Comparison of ENCODE assay signal across 14 mouse cellular contexts in the genomic region with DNA sequence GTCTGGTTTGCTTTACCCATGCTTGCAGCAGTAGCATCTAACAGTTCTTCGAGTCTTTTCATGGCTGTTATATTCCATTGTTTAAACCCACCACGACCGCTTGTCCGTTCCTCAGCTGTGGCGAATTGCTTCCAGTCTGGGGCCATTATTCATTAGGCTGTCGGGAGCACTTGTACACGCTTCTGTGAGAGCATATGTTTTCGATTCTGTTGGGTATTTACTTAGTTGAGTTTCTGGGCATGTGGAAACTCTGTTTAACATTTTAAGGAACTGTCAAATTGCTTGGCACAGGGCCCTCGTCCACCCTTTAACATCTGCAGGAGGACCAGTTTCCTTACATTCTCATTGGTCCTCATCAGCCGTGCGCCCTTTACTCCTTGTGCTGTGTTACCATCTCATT. TPM values are rescaled to one million over a fixed set of nuclear protein-coding genes. Genes with fewer than 3 reads are reported as not detected.
DNase-seq lines count a peak whose midpoint lies in the region; ATAC-seq and TF ChIP-seq lines count a peak whose summit lies in the region.
"Had no signal": no experiment of that assay in that cellular context is flagged by ENCODE, and none has a peak within 500 bp of the region (broad histone marks: within the 10 kb centered on the region; RNA-seq: fewer than 3 reads in every experiment).

No protein-coding gene starts in this region.

- no peak overlapping the region for H3K27ac ChIP-seq in forebrain, embryonic 13.5 days
- H3K27ac ChIP-seq in forebrain, embryonic 11.5 days (ENCODE audit: low read depth, low read length), result no peak overlapping the region
- H3K27ac ChIP-seq in embryonic facial prominence, embryonic 12.5 days, result peak overlapping the region; percentile 61; the same call in 1 of the 2 replicates
- H3K27ac ChIP-seq in hindbrain, postnatal 0 days, result no peak overlapping the region
- H3K27ac ChIP-seq in neural tube, embryonic 11.5 days (ENCODE audit: low read depth, low read length), result no peak overlapping the region
- H3K27ac ChIP-seq in heart, embryonic 12.5 days (ENCODE audit: poor library complexity, severe bottlenecking), result no peak overlapping the region
- H3K27ac ChIP-seq: liver, embryonic 13.5 days had no signal

- peak overlapping the region; percentile 3; the same call in 1 of the 2 replicates for H3K4me2 ChIP-seq in forebrain, embryonic 13.5 days
- H3K4me2 ChIP-seq in forebrain, embryonic 11.5 days (ENCODE audit: low read depth, low read length, severe bottlenecking), result no peak overlapping the region
- peak overlapping the region; percentile 22; the same call in 1 of the 2 replicates for H3K4me2 ChIP-seq in embryonic facial prominence, embryonic 12.5 days (replicated peaks)
- H3K4me2 ChIP-seq in hindbrain, postnatal 0 days (ENCODE audit: low read depth, low read length), result peak overlapping the region; percentile 40
- 0 out of 2 replicates have a peak overlapping the region, but pooled peaks have one; percentile 0 for H3K4me2 ChIP-seq in neural tube, embryonic 11.5 days (ENCODE audit: low read depth)
- no peak overlapping the region for H3K4me2 ChIP-seq in heart, embryonic 12.5 days
- H3K4me2 ChIP-seq: liver, embryonic 13.5 days had no signal

- H3K4me3 ChIP-seq in forebrain, embryonic 13.5 days, result no peak overlapping the region
- no peak overlapping the region for H3K4me3 ChIP-seq in forebrain, embryonic 11.5 days (ENCODE audit: low read depth, low read length)
- no peak overlapping the region for H3K4me3 ChIP-seq in embryonic facial prominence, embryonic 12.5 days
- H3K4me3 ChIP-seq in hindbrain, postnatal 0 days (ENCODE audit: low read length), result no peak overlapping the region
- no peak overlapping the region for H3K4me3 ChIP-seq in neural tube, embryonic 11.5 days (ENCODE audit: low read depth, low read length)
- no peak overlapping the region for H3K4me3 ChIP-seq in heart, embryonic 12.5 days
- H3K4me3 ChIP-seq: liver, embryonic 13.5 days had no signal

- no peak for TF ChIP-seq CTCF in hindbrain, postnatal 0 days (IDR thresholded peaks at IDR 0.05; ENCODE audit: low read depth)

- H3K27me3 ChIP-seq in forebrain, embryonic 13.5 days, result peaks cover 4% of the 10 kb centered on the region; the same call in 1 of the 2 replicates
- peaks cover 2% of the 10 kb centered on the region; the same call in 1 of the 2 replicates for H3K27me3 ChIP-seq in forebrain, embryonic 11.5 days (ENCODE audit: control insufficient read depth, insufficient read depth, low read length)
- peaks cover 6% of the 10 kb centered on the region; the same call in 1 of the 2 replicates for H3K27me3 ChIP-seq in embryonic facial prominence, embryonic 12.5 days
- peaks cover 9% of the 10 kb centered on the region for H3K27me3 ChIP-seq in hindbrain, postnatal 0 days (ENCODE audit: insufficient read depth, low read length)
- H3K27me3 ChIP-seq in neural tube, embryonic 11.5 days (ENCODE audit: control insufficient read depth, insufficient read depth, low read length), result 0 out of 2 replicates have a peak, but pooled peaks cover 2% of the 10 kb centered on the region
- H3K27me3 ChIP-seq in heart, embryonic 12.5 days (replicated peaks), result no peaks in the 10 kb centered on the region

- H3K4me1 ChIP-seq in forebrain, embryonic 13.5 days, result peaks cover 9% of the 10 kb centered on the region; the same call in 1 of the 2 replicates
- H3K4me1 ChIP-seq in forebrain, embryonic 11.5 days (replicated peaks; ENCODE audit: control insufficient read depth, insufficient read depth, low read length), result 0 out of 2 replicates have a peak, but pooled peaks cover 2% of the 10 kb centered on the region
- H3K4me1 ChIP-seq in embryonic facial prominence, embryonic 12.5 days, result peaks cover 10% of the 10 kb centered on the region; the same call in 1 of the 2 replicates
- no peaks in the 10 kb centered on the region for H3K4me1 ChIP-seq in hindbrain, postnatal 0 days (ENCODE audit: insufficient read depth, low read length)
- H3K4me1 ChIP-seq in neural tube, embryonic 11.5 days (ENCODE audit: control insufficient read depth, insufficient read depth, low read length), result peaks cover 8% of the 10 kb centered on the region
- H3K4me1 ChIP-seq in heart, embryonic 12.5 days (replicated peaks), result no peaks in the 10 kb centered on the region

- ATAC-seq in forebrain, embryonic 13.5 days, result peak; percentile 67; the same call in 1 of the 2 replicates
- ATAC-seq in forebrain, embryonic 11.5 days (replicated peaks; ENCODE audit: low FRiP score), result no peak
- peak; percentile 62 for ATAC-seq in embryonic facial prominence, embryonic 12.5 days (ENCODE audit: insufficient number of reproducible peaks, insufficient read depth, low FRiP score, low TSS enrichment)
- ATAC-seq in hindbrain, postnatal 0 days, result 0 out of 2 replicates have a peak, but pooled peaks have one; percentile 40
- ATAC-seq in neural tube, embryonic 11.5 days (ENCODE audit: insufficient read depth, low FRiP score, low TSS enrichment), result peak; percentile 64; the same call in 1 of the 2 replicates
- no peak for ATAC-seq in megakaryocyte, adult 5-6 weeks (ENCODE audit: poor library complexity, severe bottlenecking)
- ATAC-seq in heart, embryonic 12.5 days (ENCODE audit: insufficient number of reproducible peaks, low FRiP score), result no peak

- H3K9me3 ChIP-seq in forebrain, embryonic 13.5 days (replicated peaks), result no peaks in the 10 kb centered on the region
- H3K9me3 ChIP-seq in forebrain, embryonic 11.5 days (ENCODE audit: control insufficient read depth, low read length), result no peaks in the 10 kb centered on the region
- H3K9me3 ChIP-seq in embryonic facial prominence, embryonic 12.5 days, result no peaks in the 10 kb centered on the region
- H3K9me3 ChIP-seq in hindbrain, postnatal 0 days (ENCODE audit: low read length), result no peaks in the 10 kb centered on the region
- H3K9me3 ChIP-seq in neural tube, embryonic 11.5 days (ENCODE audit: control insufficient read depth, low read length), result no peaks in the 10 kb centered on the region
- H3K9me3 ChIP-seq in heart, embryonic 12.5 days (replicated peaks), result no peaks in the 10 kb centered on the region
- H3K9me3 ChIP-seq: G1E; liver, embryonic 13.5 days had no signal

- H3K9ac ChIP-seq in forebrain, embryonic 13.5 days, result no peak overlapping the region
- H3K9ac ChIP-seq in forebrain, embryonic 11.5 days (ENCODE audit: low read length), result no peak overlapping the region
- no peak overlapping the region for H3K9ac ChIP-seq in embryonic facial prominence, embryonic 12.5 days
- H3K9ac ChIP-seq in hindbrain, postnatal 0 days (replicated peaks; ENCODE audit: low read length), result no peak overlapping the region
- H3K9ac ChIP-seq in neural tube, embryonic 11.5 days (ENCODE audit: low read length), result no peak overlapping the region
- no peak overlapping the region for H3K9ac ChIP-seq in heart, embryonic 12.5 days
- H3K9ac ChIP-seq: liver, embryonic 13.5 days had no signal

- DNase-seq in forebrain, embryonic 11.5 days (ENCODE audit: low spot score), result no peak
- peak; percentile 38 for DNase-seq in hindbrain, postnatal 0 days (ENCODE audit: low spot score)
- DNase-seq in neural tube, embryonic 11.5 days (ENCODE audit: low spot score), result peak; percentile 61
- DNase-seq in adrenal gland, postnatal 25 days, result no peak
- DNase-seq: heart, adult 11 months; kidney, adult 11 months; layer of hippocampus, adult 9-11 months; liver, embryonic 13.5 days; thymus, postnatal 25 days had no signal

- WGBS in forebrain, embryonic 13.5 days, result 50% methylated on average over 11 of the region's 11 CpGs
- WGBS in forebrain, embryonic 11.5 days, result 66% methylated on average over 11 of the region's 11 CpGs
- 23% methylated on average over 11 of the region's 11 CpGs for WGBS in embryonic facial prominence, embryonic 12.5 days
- WGBS in hindbrain, postnatal 0 days, result 15% methylated on average over 11 of the region's 11 CpGs
- WGBS in neural tube, embryonic 11.5 days, result 18% methylated on average over 11 of the region's 11 CpGs
- 72% methylated on average over 11 of the region's 11 CpGs for WGBS in heart, embryonic 12.5 days

- no peaks in the 10 kb centered on the region for H3K36me3 ChIP-seq in forebrain, embryonic 13.5 days (ENCODE audit: poor library complexity, severe bottlenecking)
- no peaks in the 10 kb centered on the region for H3K36me3 ChIP-seq in forebrain, embryonic 11.5 days (ENCODE audit: control insufficient read depth, insufficient read depth, low read length)
- H3K36me3 ChIP-seq in embryonic facial prominence, embryonic 12.5 days, result no peaks in the 10 kb centered on the region
- H3K36me3 ChIP-seq in hindbrain, postnatal 0 days (ENCODE audit: insufficient read depth, low read length), result no peaks in the 10 kb centered on the region
- no peaks in the 10 kb centered on the region for H3K36me3 ChIP-seq in neural tube, embryonic 11.5 days (ENCODE audit: control insufficient read depth, insufficient read depth, low read length)
- no peaks in the 10 kb centered on the region for H3K36me3 ChIP-seq in heart, embryonic 12.5 days
- H3K36me3 ChIP-seq: G1E; liver, embryonic 13.5 days had no signal

RNA-seq across cellular contexts. Expression of a gene that starts 2.2 kb away (rescaled TPM):
- 0.63 and 2.2 TPM in 2 replicates for polyA plus RNA-seq in forebrain, embryonic 13.5 days (2015; fragmentation: Nextera tagmentation; extraction: Ambion mirVana)
- 1.7 and 2.5 TPM in 2 replicates for polyA plus RNA-seq in forebrain, embryonic 11.5 days (2014; fragmentation: Nextera tagmentation; extraction: Ambion mirVana)
- polyA plus RNA-seq in embryonic facial prominence, embryonic 12.5 days (2016; fragmentation: Nextera tagmentation; extraction: Ambion mirVana), result 0.60 and 1.0 TPM in 2 replicates
- not detected in 2 replicates for total RNA-seq in hindbrain, postnatal 0 days (2014; rRNA removed)
- polyA plus RNA-seq in hindbrain, postnatal 0 days (2015; fragmentation: Nextera tagmentation; extraction: Ambion mirVana), result 0.39 and 0.55 TPM in 2 replicates
- 0.86 and 2.0 TPM in 2 replicates for polyA plus RNA-seq in neural tube, embryonic 11.5 days (2014; fragmentation: Nextera tagmentation; extraction: Ambion mirVana)
- total RNA-seq in megakaryocyte, adult 5-6 weeks (2015), result 1.1 and 2.8 TPM in 2 replicates
- 2.1 and 3.7 TPM in 2 replicates for total RNA-seq in megakaryocyte, adult 5-6 weeks (2017)
- polyA plus RNA-seq in heart, embryonic 12.5 days (2016; fragmentation: Nextera tagmentation; extraction: Ambion mirVana), result 0.38 and 0.49 TPM in 2 replicates
- 0.30 TPM in 1 of 2 replicates, not detected in the other for total RNA-seq in adrenal gland, postnatal 25 days (2021)

RNA-seq across cellular contexts. Expression of a gene that starts 22.8 kb away (rescaled TPM):
- polyA plus RNA-seq in forebrain, embryonic 13.5 days (2015; fragmentation: Nextera tagmentation; extraction: Ambion mirVana), result 21.2 and 21.5 TPM in 2 replicates
- polyA plus RNA-seq in forebrain, embryonic 11.5 days (2014; fragmentation: Nextera tagmentation; extraction: Ambion mirVana), result 28.9 and 35.3 TPM in 2 replicates
- 41.5 and 46.2 TPM in 2 replicates for polyA plus RNA-seq in embryonic facial prominence, embryonic 12.5 days (2016; fragmentation: Nextera tagmentation; extraction: Ambion mirVana)
- total RNA-seq in hindbrain, postnatal 0 days (2014; rRNA removed), result 25.3 and 27.5 TPM in 2 replicates
- 48.0 and 48.8 TPM in 2 replicates for polyA plus RNA-seq in hindbrain, postnatal 0 days (2015; fragmentation: Nextera tagmentation; extraction: Ambion mirVana)
- polyA plus RNA-seq in neural tube, embryonic 11.5 days (2014; fragmentation: Nextera tagmentation; extraction: Ambion mirVana), result 36.9 and 39.2 TPM in 2 replicates
- total RNA-seq in megakaryocyte, adult 5-6 weeks (2015), result 263 and 307 TPM in 2 replicates
- 140 and 147 TPM in 2 replicates for total RNA-seq in megakaryocyte, adult 5-6 weeks (2017)
- 94.9 and 109 TPM in 2 replicates for polyA plus RNA-seq in heart, embryonic 12.5 days (2016; fragmentation: Nextera tagmentation; extraction: Ambion mirVana)
- total RNA-seq in adrenal gland, postnatal 25 days (2021), result 49.1 and 54.8 TPM in 2 replicates

Comparison
In these comparisons a context has a peak if more than half of its experiments do, and no peak if none do; other contexts are left out.
1. ATAC-seq: peak in forebrain, embryonic 13.5 days (single experiment), embryonic facial prominence, embryonic 12.5 days (single experiment), hindbrain, postnatal 0 days (single experiment) and neural tube, embryonic 11.5 days (single experiment); none in forebrain, embryonic 11.5 days (single experiment), megakaryocyte, adult 5-6 weeks (single experiment) and heart, embryonic 12.5 days (single experiment).
2. H3K4me2 ChIP-seq: peak in forebrain, embryonic 13.5 days (single experiment), embryonic facial prominence, embryonic 12.5 days (single experiment), hindbrain, postnatal 0 days (single experiment) and neural tube, embryonic 11.5 days (single experiment); none in forebrain, embryonic 11.5 days (single experiment) and heart, embryonic 12.5 days (single experiment).
3. DNase-seq: peak in hindbrain, postnatal 0 days (single experiment) and neural tube, embryonic 11.5 days (single experiment); none in forebrain, embryonic 11.5 days (single experiment) and adrenal gland, postnatal 25 days (single experiment).